Mouse (Mus musculus): ENCODE measurements around the gene Crebl2.
A peak's percentile ranks its signal among the peaks of the same experiment; 100 is the strongest.

Crebl2 gene

DNA sequence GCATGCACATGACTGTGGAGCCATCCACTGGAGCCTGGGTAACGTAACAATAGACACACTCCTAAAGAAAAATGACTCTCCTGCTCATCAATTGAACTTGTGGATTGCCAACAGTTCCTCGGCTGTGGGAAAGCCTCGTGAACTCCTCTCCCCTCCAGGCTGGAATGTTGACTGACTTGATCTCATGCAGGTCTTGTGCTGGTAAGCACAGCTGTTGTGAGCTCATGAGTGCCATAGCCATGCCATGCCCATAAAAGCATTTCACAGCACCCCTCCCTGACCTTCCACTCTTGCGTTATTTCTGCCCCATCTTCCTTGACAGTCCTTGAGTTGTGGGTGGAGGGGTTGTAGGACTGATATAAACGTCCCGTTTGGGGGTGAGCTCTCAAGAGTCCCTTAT, 9.5 kb upstream of the Crebl2 start:
- DNase-seq (ENCODE audit: low spot score): no peak

GRCm38 (mm10) chr6:134822844-134823243, 7.1 kb upstream of the Crebl2 start:
- DNase-seq (ENCODE audit: low spot score): no peak

- no peak for DNase-seq (ENCODE audit: low spot score)
Measured at GRCm38 (mm10) chr6:134830776-134831175, 822 bp downstream of the Crebl2 start.

DNA sequence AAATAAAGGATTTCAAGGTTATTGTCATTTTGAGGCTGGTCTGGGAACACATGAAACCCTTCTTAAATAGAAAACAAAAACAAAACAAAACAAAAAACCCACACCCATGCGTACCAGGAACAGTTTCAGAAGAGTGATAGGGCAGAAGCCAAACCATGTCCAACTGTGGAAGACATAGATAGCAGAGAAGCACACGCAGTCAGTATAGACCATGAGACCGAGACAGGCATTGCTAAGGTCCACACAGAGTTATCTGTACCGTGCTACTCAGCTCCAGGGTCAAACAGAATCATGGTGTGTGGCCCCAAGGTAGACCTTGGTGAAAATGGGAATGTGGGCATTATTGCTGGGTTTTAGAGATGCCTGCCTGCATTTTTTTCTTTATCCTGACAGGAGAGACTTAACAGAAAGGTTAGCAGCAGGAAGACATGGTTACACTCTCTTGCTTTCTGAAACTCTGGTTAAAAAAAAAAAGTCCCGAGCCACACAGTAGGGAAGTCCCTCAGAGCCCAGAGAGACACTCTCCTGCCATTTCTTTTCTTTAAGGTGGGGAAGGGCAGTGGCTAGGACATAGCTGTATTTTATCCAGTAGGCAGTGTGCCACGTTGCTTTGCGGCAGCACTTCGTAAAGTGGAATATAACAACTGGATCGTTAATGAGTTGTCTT, 4.8 kb downstream of the Crebl2 start:
- DNase-seq (ENCODE audit: low spot score): no peak

- no peak for DNase-seq (ENCODE audit: low spot score)
Measured at GRCm38 (mm10) chr6:134838111-134838510, 8.2 kb downstream of the Crebl2 start.

- no peak for DNase-seq (ENCODE audit: low spot score)
Measured at GRCm38 (mm10) chr6:134840346-134840745, 10.4 kb downstream of the Crebl2 start.

DNA sequence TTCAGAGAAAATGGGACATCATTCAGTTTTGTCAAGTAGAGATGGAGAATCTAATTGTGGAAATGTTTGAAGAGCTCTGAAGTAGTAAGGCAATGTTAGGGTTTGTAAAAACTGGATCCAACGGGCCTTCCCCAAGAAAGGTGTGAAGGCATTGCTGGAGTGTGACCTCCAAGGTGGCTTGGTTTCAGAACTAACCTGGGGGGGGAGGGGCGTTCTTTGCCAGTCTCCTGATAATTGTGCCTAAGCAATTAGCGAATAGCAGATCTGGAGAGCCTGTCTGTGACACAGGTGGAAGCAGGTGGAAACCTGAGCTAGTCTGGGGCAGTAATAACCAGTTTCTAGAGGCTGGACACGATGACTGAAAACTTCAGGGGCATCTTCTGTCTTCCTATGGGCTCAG, 15.8 kb downstream of the Crebl2 start:
- DNase-seq (ENCODE audit: low spot score): no peak

DNA sequence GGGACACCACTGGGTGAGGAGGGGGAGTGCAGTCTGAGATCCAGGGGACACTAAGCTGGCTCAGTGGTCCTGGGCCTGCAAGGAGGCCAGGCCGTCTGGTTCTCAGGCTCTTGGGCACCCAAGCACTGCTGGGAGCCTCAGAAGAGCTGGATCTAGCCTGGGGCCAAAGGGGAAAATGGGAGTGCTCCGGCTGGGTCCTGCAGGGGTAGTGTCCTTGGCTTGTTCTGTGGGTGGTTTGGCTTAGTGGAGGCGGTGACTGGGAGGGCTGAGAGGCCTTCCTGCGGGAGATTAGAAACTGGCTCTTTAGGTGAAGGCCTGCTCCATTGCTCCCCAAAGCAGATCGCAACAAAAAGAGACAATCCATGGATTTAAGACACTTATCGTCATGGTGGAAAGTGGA, 16.4 kb downstream of the Crebl2 start:
- DNase-seq (ENCODE audit: low spot score): no peak

GRCm38 (mm10) chr6:134847550-134847949, 17.6 kb downstream of the Crebl2 start:
- no peak for DNase-seq (ENCODE audit: low spot score)

GRCm38 (mm10) chr6:134848197-134848890, 18.4 kb downstream of the Crebl2 start:
- no peak for DNase-seq (ENCODE audit: low spot score)

DNA sequence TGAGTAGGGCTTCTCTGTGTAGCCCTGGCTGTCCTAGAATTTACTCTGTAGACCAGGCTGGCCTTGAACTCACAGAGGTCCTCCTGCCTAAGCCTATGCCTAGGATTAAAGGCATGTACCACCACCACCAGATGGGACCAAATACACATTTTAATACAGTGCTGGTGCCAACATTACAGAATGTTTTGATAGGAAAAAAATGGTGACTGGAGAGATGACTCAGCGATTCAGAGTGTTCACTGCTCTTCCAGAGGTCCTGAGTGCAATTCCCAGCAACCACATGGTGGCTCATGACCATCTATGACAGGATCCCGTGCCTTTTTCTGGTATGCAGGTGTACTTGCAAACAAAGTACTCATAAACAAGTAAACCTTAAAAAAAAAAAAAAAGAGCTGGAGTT, 19.5 kb downstream of the Crebl2 start:
- DNase-seq (ENCODE audit: low spot score): no peak

DNA sequence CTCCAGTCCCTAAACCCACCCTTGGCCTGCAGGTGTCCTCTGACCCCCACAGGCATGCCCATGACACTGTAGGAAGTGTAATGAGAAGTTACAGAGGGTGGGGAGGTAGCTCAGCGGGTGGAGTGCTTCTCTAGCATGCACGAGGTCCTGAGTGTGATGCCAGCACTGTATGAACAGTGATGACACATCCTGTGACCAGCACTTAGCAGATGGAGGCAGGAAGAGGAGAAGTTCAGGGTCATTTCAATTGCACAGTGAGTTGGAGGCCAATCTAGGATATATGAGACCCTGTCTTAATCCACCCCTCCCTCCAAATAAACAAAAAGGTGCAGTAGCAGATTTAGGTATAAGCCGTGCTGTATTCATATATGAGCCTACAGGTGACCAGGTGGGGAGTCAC, 20.0 kb downstream of the Crebl2 start:
- DNase-seq (ENCODE audit: low spot score): no peak

GRCm38 (mm10) chr6:134854782-134855181, 24.8 kb downstream of the Crebl2 start:
- DNase-seq (ENCODE audit: low spot score): no peak

DNA sequence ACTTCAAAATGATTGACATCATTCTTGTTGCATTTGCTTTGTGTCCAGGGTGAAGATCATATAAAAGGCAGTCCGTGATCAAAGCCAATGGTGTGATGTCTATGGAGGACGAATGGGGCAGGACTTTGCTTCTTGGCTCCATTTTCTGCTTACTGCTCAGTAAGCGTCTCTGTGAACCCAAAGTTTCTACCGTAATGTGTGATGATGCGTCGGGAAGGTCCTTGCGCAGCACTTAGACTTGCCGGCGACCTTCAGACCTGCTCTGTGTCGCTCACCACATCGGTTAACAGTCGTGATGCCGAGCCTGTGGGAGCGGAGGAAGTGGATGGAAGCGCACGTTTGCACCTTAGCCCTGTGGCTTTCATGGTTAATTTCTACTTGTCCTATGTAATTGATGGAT, 26.0 kb downstream of the Crebl2 start:
- no peak for DNase-seq (ENCODE audit: low spot score)

- no peak for DNase-seq (ENCODE audit: low spot score)
Measured at GRCm38 (mm10) chr6:134859021-134859420, 29.1 kb downstream of the Crebl2 start.

GRCm38 (mm10) chr6:134860275-134860674, 30.3 kb downstream of the Crebl2 start:
- DNase-seq (ENCODE audit: low spot score): no peak

DNA sequence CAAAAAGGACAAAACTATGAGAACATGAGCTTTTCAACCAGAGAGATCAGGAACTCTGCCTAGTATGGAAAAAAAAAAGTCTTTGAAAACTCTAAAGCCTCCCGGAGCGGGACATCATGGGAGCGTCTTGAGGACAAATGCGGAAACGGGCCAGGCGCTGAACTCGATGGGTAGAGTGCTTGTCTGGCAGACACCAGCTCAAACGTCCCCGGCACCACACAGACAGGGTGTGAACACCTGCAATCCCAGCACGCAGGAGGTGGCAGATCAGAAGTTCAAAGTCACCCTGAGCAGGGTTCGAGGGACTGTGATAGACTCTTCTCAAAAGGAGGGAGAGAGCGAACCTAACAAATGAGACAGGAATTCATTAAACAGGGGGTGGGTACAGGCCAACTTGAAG, 31.4 kb downstream of the Crebl2 start:
- DNase-seq (ENCODE audit: low spot score): no peak

- DNase-seq (ENCODE audit: low spot score): peak; percentile 7
Measured at GRCm38 (mm10) chr6:134862671-134863104, 32.7 kb downstream of the Crebl2 start.

- DNase-seq (ENCODE audit: low spot score): peak; percentile 98
Measured at GRCm38 (mm10) chr6:134863146-134863545, 33.2 kb downstream of the Crebl2 start.

GRCm38 (mm10) chr6:134866113-134866512, 36.2 kb downstream of the Crebl2 start:
- no peak for DNase-seq (ENCODE audit: low spot score)

- DNase-seq (ENCODE audit: low spot score): no peak
Measured at GRCm38 (mm10) chr6:134867325-134867724, 37.4 kb downstream of the Crebl2 start.

DNA sequence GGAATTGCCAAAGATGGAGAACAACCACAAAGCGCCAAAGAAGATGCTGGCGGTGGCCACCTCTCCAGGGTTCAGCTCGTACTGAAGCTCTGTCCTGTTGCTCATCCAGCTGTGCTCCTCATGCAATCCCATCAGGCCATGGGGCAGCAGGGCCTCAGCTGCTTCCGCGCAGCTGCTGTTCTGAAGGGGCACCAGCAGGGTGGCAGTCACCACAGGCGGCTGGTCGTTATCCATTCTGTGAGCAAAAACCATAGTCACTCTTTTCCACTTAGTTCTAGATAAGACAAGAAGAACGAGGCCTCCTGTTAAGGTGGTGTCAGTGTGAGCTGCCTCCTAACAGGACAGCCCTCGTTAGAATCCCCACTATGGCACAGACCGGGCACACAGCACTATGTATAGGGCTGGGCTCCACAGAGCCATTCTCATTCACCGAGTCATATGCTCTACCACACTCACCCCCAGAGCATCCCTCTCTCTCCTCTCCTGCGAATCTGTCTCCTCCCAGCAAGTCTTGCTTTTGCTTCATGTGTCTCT, 40.3 kb downstream of the Crebl2 start:
- no peak for DNase-seq (ENCODE audit: low spot score)

- no peak for DNase-seq (ENCODE audit: low spot score)
Measured at GRCm38 (mm10) chr6:134870887-134871286, 40.9 kb downstream of the Crebl2 start.

DNA sequence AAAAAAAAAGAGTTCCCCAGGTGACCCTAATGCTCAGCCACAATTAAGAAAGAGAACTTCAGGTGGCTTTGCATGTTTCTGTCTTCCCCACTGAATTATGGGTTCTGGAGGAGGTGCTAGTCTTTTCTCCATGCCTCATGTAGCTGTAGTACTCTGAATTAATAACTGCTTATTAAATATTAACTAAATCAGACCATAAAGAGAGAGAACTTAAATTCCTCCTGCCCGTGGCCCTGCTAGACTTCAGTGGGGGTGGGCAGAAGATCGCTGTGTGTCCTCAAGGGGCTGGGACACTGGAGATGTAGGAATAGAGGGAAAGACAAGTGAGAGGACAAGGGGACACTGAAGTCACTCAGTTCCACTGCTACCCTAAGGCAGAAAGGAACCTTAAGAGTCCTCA, 42.3 kb downstream of the Crebl2 start:
- no peak for DNase-seq (ENCODE audit: low spot score)

Measured in ovary, postnatal 14 days (tissue).